Mouse (Mus musculus) embryonic facial prominence, embryonic 10.5 days (tissue): ENCODE results near the gene Kbtbd4. TPM values are rescaled to one million over a fixed set of nuclear protein-coding genes. Genes with fewer than 3 reads are reported as not detected.
A peak's percentile ranks its signal among the peaks of the same experiment; 100 is the strongest.

Experiments
- DNase-seq: peaks from one replicate; pipeline ENCODE4 v3.0.0-alpha.2; 2017; ENCODE audit warnings: low spot score
- H3K27ac ChIP-seq: fragments of 300-500 bp; sonication (generic); replicated peaks from 2 replicates; pipeline ENCODE4 v1.5.1; 2016; ENCODE audit warnings: mild to moderate bottlenecking
- H3K27me3 ChIP-seq: fragments of 300-500 bp; sonication (generic); replicated peaks from 2 replicates; pipeline ENCODE4 v1.6.1; 2016; ENCODE audit warnings: low read depth, mild to moderate bottlenecking; ENCODE audit not compliant: poor library complexity, severe bottlenecking
- H3K36me3 ChIP-seq: fragments of 300-500 bp; sonication (generic); replicated peaks from 2 replicates; pipeline ENCODE4 v1.6.1; 2016; ENCODE audit warnings: mild to moderate bottlenecking, moderate library complexity
- H3K4me1 ChIP-seq: fragments of 300-500 bp; sonication (generic); 2 replicates; pipeline ENCODE4 v1.6.1; 2016
- H3K4me3 ChIP-seq: fragments of 300-500 bp; sonication (generic); 2 replicates; pipeline ENCODE4 v1.5.1; 2016; ENCODE audit warnings: mild to moderate bottlenecking, moderate library complexity
- H3K9me3 ChIP-seq: fragments of 300-500 bp; sonication (generic); 2 replicates; pipeline ENCODE4 v1.6.1; 2016; ENCODE audit warnings: mild to moderate bottlenecking
- WGBS: fragments of 180-500 bp; shearing (Covaris S2); methylation state at CpG from one replicate; pipeline ENCODE4 v1.1.7; 2016; 5-methylcytosine and 5-hydroxymethylcytosine counted together
- polyA plus RNA-seq: library from polyadenylated mRNA; unstranded; fragments of >200 nt; fragmentation: Nextera tagmentation; extraction: Ambion mirVana; gene quantifications from 2 replicates; pipeline ENCODE4 v1.2.1, GENCODE M21; 2016

The Kbtbd4 gene
- polyA plus RNA-seq, 1 experiment from 2014 or later: 58.1 TPM

GRCm38 (mm10) chr2:90940233-90941229, 36.0 kb downstream of the Kbtbd4 start, which contains the start of gene Celf1:
Gene Celf1 (plus strand): TSS chr2:90940382.
- Histone ChIP-seq H3K36me3 (peaks cover 11% of the 10 kb centered on the region; the same call in 1 of the 2 replicates), H3K4me1 (peaks cover 23% of the 10 kb centered on the region), H3K27ac (peak within 1 kb of the TSS; percentile 98), H3K4me3 (peak within 1 kb of the TSS; percentile 87), H3K27me3 (no peaks in the 10 kb centered on the region), H3K9me3 (no peaks in the 10 kb centered on the region)
- peak; percentile 90 for DNase-seq
- WGBS: under 1% methylated on average over 104 of the region's 113 CpGs

DNA sequence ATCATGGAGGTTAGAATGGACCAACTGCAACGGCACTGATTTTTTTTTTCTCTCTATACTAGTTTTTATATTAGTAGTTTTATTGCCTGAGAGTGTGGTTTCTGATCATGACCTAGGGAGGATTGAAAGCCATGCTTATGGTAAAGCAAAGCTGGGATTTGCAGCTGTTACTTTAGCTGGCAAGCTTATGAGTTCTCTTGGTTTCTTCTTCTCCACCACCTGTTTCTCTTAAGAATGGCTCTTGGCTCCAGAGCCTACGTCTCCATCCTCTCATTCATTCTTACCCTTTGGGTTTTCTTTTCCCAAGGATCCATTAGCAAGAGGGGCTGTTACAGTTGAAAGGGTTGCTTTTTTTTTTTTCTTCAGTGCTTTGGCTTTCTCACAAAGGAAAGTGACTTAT, 37.2 kb downstream of the Kbtbd4 start:
- H3K36me3 ChIP-seq: peaks cover 17% of the 10 kb centered on the region
- H3K4me1 ChIP-seq: peaks cover 23% of the 10 kb centered on the region
- H3K27ac ChIP-seq: no peak overlapping the region
- 70% methylated on average over 2 of the region's 2 CpGs for WGBS
- DNase-seq: no peak
- H3K27me3 ChIP-seq: no peaks in the 10 kb centered on the region
- peak overlapping the region; percentile 87 for H3K4me3 ChIP-seq
- no peaks in the 10 kb centered on the region for H3K9me3 ChIP-seq

- 87% methylated on average over 5 of the region's 5 CpGs for WGBS
- no peak for DNase-seq
- H3K4me3 ChIP-seq: no peak overlapping the region
- H3K4me1 ChIP-seq: 0 out of 2 replicates have a peak, but pooled peaks cover 3% of the 10 kb centered on the region
- H3K27me3 ChIP-seq: no peaks in the 10 kb centered on the region
- H3K27ac ChIP-seq: no peak overlapping the region
- H3K9me3 ChIP-seq: no peaks in the 10 kb centered on the region
- H3K36me3 ChIP-seq: peaks cover 44% of the 10 kb centered on the region
These were observed 45.6 kb downstream of the Kbtbd4 start for GRCm38 (mm10) chr2:90950149-90950548.

- no peaks in the 10 kb centered on the region for H3K27me3 ChIP-seq
- no peak overlapping the region for H3K27ac ChIP-seq
- H3K9me3 ChIP-seq: no peaks in the 10 kb centered on the region
- H3K36me3 ChIP-seq: peaks cover 49% of the 10 kb centered on the region
- no peak overlapping the region for H3K4me3 ChIP-seq
- 0 out of 2 replicates have a peak, but pooled peaks cover 6% of the 10 kb centered on the region for H3K4me1 ChIP-seq
- no peak for DNase-seq
These were observed 46.1 kb downstream of the Kbtbd4 start for GRCm38 (mm10) chr2:90950582-90951194.

DNA sequence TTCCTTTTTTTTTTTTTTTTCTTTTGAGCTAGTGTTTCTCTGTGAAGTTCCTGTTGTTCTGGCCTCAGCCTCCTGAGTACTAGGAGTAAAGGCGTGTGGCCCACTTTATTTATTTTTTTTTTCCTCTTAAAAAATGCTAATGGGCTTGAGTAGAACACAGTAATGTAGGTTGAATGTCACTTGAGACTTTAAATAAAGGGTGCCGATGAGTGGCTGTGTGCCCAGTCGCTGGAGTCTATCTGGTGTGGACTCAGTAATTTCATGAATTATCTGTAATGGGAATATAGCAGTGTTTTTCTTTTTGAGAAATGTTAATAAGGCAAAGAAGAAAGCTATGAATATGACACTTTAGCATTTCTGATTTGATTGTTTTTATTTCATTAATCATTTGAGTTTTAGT, 48.9 kb downstream of the Kbtbd4 start:
- 83% methylated on average over 3 of the region's 3 CpGs for WGBS
- Histone ChIP-seq H3K27me3 (no peaks in the 10 kb centered on the region), H3K4me3 (no peak overlapping the region), H3K27ac (no peak overlapping the region), H3K9me3 (no peaks in the 10 kb centered on the region), H3K36me3 (peaks cover 35% of the 10 kb centered on the region), H3K4me1 (0 out of 2 replicates have a peak, but pooled peaks cover 6% of the 10 kb centered on the region)
- DNase-seq: no peak

DNA sequence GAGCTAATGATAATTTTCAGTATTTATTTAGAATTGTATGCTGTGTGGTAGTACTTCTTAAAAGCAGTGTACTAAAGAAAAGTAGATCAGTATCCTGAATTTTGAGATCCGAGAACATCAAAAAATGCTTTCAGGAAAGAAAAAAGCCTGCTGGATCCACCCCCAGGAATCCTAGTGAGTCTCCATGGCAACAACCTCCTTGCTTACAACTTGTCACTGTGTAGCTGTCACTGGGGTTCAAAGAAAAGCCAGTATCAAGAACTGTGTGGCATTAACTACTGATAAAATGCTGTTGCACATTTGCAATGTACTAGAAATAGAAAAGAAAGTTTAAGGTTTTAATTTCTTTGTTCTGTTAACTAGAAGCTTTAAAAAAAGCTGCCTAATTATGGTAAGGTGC, 51.5 kb downstream of the Kbtbd4 start:
- 64% methylated on average over 1 of the region's 1 CpGs for WGBS
- H3K27ac ChIP-seq: no peak overlapping the region

GRCm38 (mm10) chr2:90958856-90959255, 54.3 kb downstream of the Kbtbd4 start:
- WGBS: 89% methylated on average over 3 of the region's 3 CpGs
- Histone ChIP-seq H3K4me1 (0 out of 2 replicates have a peak, but pooled peaks cover 3% of the 10 kb centered on the region), H3K36me3 (peaks cover 28% of the 10 kb centered on the region), H3K9me3 (no peaks in the 10 kb centered on the region), H3K27me3 (no peaks in the 10 kb centered on the region), H3K27ac (no peak overlapping the region), H3K4me3 (no peak overlapping the region)
- no peak for DNase-seq

More for the DNA sequence above, 51.5 kb downstream of the Kbtbd4 start:
- Histone ChIP-seq H3K27me3 (no peaks in the 10 kb centered on the region), H3K4me3 (no peak overlapping the region), H3K9me3 (no peaks in the 10 kb centered on the region), H3K4me1 (0 out of 2 replicates have a peak, but pooled peaks cover 3% of the 10 kb centered on the region), H3K36me3 (peaks cover 25% of the 10 kb centered on the region)
- no peak for DNase-seq

- Histone ChIP-seq H3K9me3 (no peaks in the 10 kb centered on the region), H3K27me3 (no peaks in the 10 kb centered on the region), H3K4me1 (0 out of 2 replicates have a peak, but pooled peaks cover 7% of the 10 kb centered on the region), H3K4me3 (no peak overlapping the region), H3K27ac (no peak overlapping the region), H3K36me3 (peaks cover 24% of the 10 kb centered on the region)
- no peak for DNase-seq
- 93% methylated on average over 2 of the region's 2 CpGs for WGBS
These were observed 55.5 kb downstream of the Kbtbd4 start for GRCm38 (mm10) chr2:90960012-90960411.

Other genes starting within 250 kb of the Kbtbd4 start
- 71.3 and 73.0 TPM in 2 replicates for gene Nup160, start 227.5 kb upstream of the Kbtbd4 start, polyA plus RNA-seq
- 121 and 122 TPM in 2 replicates for gene Fnbp4, start 159.4 kb upstream of the Kbtbd4 start, polyA plus RNA-seq
- gene Agbl2, start 122.0 kb upstream of the Kbtbd4 start, polyA plus RNA-seq: 0.60 and 0.88 TPM in 2 replicates
- 248 and 251 TPM in 2 replicates for gene Mtch2, start 57.6 kb upstream of the Kbtbd4 start, polyA plus RNA-seq
- 2.8 and 4.9 TPM in 2 replicates for gene C1qtnf4, start 18.9 kb upstream of the Kbtbd4 start, polyA plus RNA-seq
- 201 and 206 TPM in 2 replicates for gene Ndufs3, start 87 bp downstream of the Kbtbd4 start, polyA plus RNA-seq
- gene Celf1, start 35.6 kb downstream of the Kbtbd4 start, polyA plus RNA-seq: 139 and 145 TPM in 2 replicates
- 1.2 and 1.9 TPM in 2 replicates for gene Rapsn, start 130.9 kb downstream of the Kbtbd4 start, polyA plus RNA-seq
- gene Psmc3, start 149.3 kb downstream of the Kbtbd4 start, polyA plus RNA-seq: 371 and 378 TPM in 2 replicates
- gene Slc39a13, start 165.7 kb downstream of the Kbtbd4 start, polyA plus RNA-seq: 20.3 and 24.2 TPM in 2 replicates
- 2.3 and 2.8 TPM in 2 replicates for gene Spi1, start 177.7 kb downstream of the Kbtbd4 start, polyA plus RNA-seq
- 0.07 and 0.82 TPM in 2 replicates for gene Mybpc3, start 213.4 kb downstream of the Kbtbd4 start, polyA plus RNA-seq